Mouse (Mus musculus): Measurements from ENCODE around the gene Hoxa4. TPM values are rescaled to one million over a fixed set of nuclear protein-coding genes. Genes with fewer than 3 reads are reported as not detected.

Gene Hoxa4
- total and polyA plus RNA-seq, 3 experiments = 0.19 TPM; not detected in 2

GRCm38 (mm10) chr6:52223939-52224760 is 32.6 kb upstream of the Hoxa4 start:
- dilution Hi-C loops (cut with MboI; ENCODE audit: extremely low pct_ligation_motif_present, extremely low pct_unique_long_range_greater_than_20kb, low sequenced_read_pairs) (no loop called here), in situ Hi-C loops (cut with MboI; ENCODE audit: low pct_ligation_motif_present, low pct_unique_long_range_greater_than_20kb, low sequenced_read_pairs) (loop anchor here (10.0 to 25.0 kb wide), 3 partner anchors 212 to 1009 kb away; partner anchors contain the start of gene Skap2)
- Histone ChIP-seq H3K27ac (ENCODE audit: insufficient read depth, low read depth) (no peak overlapping the region), H3K79me2 (replicated peaks; ENCODE audit: control insufficient read depth, extremely low read depth, insufficient read depth, poor library complexity, severe bottlenecking) (no peaks in the 10 kb centered on the region), H3K27me3 (replicated peaks) (no peaks in the 10 kb centered on the region), H3K36me3 (replicated peaks in 1 of 2; ENCODE audit: control insufficient read depth in 1 of 2, insufficient read depth in 1 of 2, low read length in 1 of 2) (peaks cover 0 to 12% of the 10 kb centered on the region in 2 experiments), H3K4me2 (ENCODE audit: insufficient read depth, low read depth, poor library complexity, severe bottlenecking) (no peak overlapping the region), H3K9me3 (replicated peaks; ENCODE audit: low read length) (peaks cover 10% of the 10 kb centered on the region), H3K4me1 (ENCODE audit: control insufficient read depth in 1 of 2, insufficient read depth in 2 of 2) (peaks cover 0 to 13% of the 10 kb centered on the region in 2 experiments; a peak in 2 of 4 replicates), H3K4me3 (replicated peaks in 1 of 3; ENCODE audit: low read depth in 2 of 3, low read length in 2 of 3, poor library complexity in 1 of 3) (no peak overlapping the region), H3K9ac (ENCODE audit: insufficient read depth, low read depth) (no peak overlapping the region)
- no peak for DNase-seq (ENCODE audit: extremely low read depth)
- TF ChIP-seq ZKSCAN1 (IDR thresholded peaks at IDR 0.05; ENCODE audit: borderline replicate concordance, low read depth, low read length) (no peak), MAX (IDR thresholded peaks at IDR 0.05; ENCODE audit: low read length) (no peak), RAD21 (IDR thresholded peaks at IDR 0.05; ENCODE audit: low read depth, low read length) (no peak), PAX5 (IDR thresholded peaks at IDR 0.05; ENCODE audit: low read length) (no peak), TBP (conservative IDR thresholded peaks at IDR 0.05; ENCODE audit: low read depth, low read length) (no peak), KAT2A (IDR thresholded peaks at IDR 0.05; ENCODE audit: insufficient replicate concordance, low read length) (no peak), NELFE (IDR thresholded peaks at IDR 0.05; ENCODE audit: low read depth, low read length) (no peak), E2F4 (IDR thresholded peaks at IDR 0.05; ENCODE audit: insufficient replicate concordance, low read depth, low read length) (no peak), EP300 (IDR thresholded peaks at IDR 0.05; ENCODE audit: low read length) (no peak), POLR2AphosphoS2 (IDR thresholded peaks at IDR 0.05; ENCODE audit: low read depth, low read length) (no peak), UBTF (IDR thresholded peaks at IDR 0.05; ENCODE audit: low read depth, low read length) (no peak), ZMIZ1 (IDR thresholded peaks at IDR 0.05; ENCODE audit: low read depth, low read length) (no peak), ZC3H11A (IDR thresholded peaks at IDR 0.05; ENCODE audit: low read depth, low read length) (no peak), MYC (IDR thresholded peaks at IDR 0.05; ENCODE audit: low read depth, low read length) (no peak), POLR2A (IDR thresholded peaks at IDR 0.05; ENCODE audit: low read depth, low read length) (no peak), MEF2A (IDR thresholded peaks at IDR 0.05; ENCODE audit: borderline replicate concordance, low read depth, low read length) (no peak), SMC3 (IDR thresholded peaks at IDR 0.05; ENCODE audit: low read depth, low read length) (no peak), CHD2 (IDR thresholded peaks at IDR 0.05; ENCODE audit: low read length) (no peak), MXI1 (IDR thresholded peaks at IDR 0.05; ENCODE audit: low read depth, low read length) (no peak), HCFC1 (IDR thresholded peaks at IDR 0.05; ENCODE audit: low read depth, low read length) (no peak)

- dilution Hi-C loops (cut with MboI; ENCODE audit: extremely low pct_ligation_motif_present, extremely low pct_unique_long_range_greater_than_20kb, low sequenced_read_pairs) = no loop called here
- H3K27me3 ChIP-seq (replicated peaks) = no peaks in the 10 kb centered on the region
- no peak overlapping the region for H3K27ac ChIP-seq (ENCODE audit: insufficient read depth, low read depth)
- H3K79me2 ChIP-seq (replicated peaks; ENCODE audit: control insufficient read depth, extremely low read depth, insufficient read depth, poor library complexity, severe bottlenecking) = no peaks in the 10 kb centered on the region
- peaks cover 0 to 6% of the 10 kb centered on the region in 2 experiments for H3K36me3 ChIP-seq (replicated peaks in 1 of 2; ENCODE audit: control insufficient read depth in 1 of 2, insufficient read depth in 1 of 2, low read length in 1 of 2)
- H3K4me1 ChIP-seq (ENCODE audit: control insufficient read depth in 1 of 2, insufficient read depth in 2 of 2) = peaks cover 0 to 13% of the 10 kb centered on the region in 2 experiments; a peak in 2 of 4 replicates
- H3K4me3 ChIP-seq (replicated peaks in 1 of 3; ENCODE audit: low read depth in 2 of 3, low read length in 2 of 3, poor library complexity in 1 of 3) = no peak overlapping the region
- H3K9me3 ChIP-seq (replicated peaks; ENCODE audit: low read length) = peaks cover 14% of the 10 kb centered on the region
- no peak for DNase-seq (ENCODE audit: extremely low read depth)
- no peak overlapping the region for H3K4me2 ChIP-seq (ENCODE audit: insufficient read depth, low read depth, poor library complexity, severe bottlenecking)
- in situ Hi-C loops (cut with MboI; ENCODE audit: low pct_ligation_motif_present, low pct_unique_long_range_greater_than_20kb, low sequenced_read_pairs) = loop anchor here (10.0 to 25.0 kb wide), 3 partner anchors 210 to 1008 kb away; partner anchors contain the start of gene Skap2
- TF ChIP-seq ZKSCAN1 (IDR thresholded peaks at IDR 0.05; ENCODE audit: borderline replicate concordance, low read depth, low read length) (no peak), ELF1 (IDR thresholded peaks at IDR 0.05; ENCODE audit: low read depth, low read length) (no peak), MYC (IDR thresholded peaks at IDR 0.05; ENCODE audit: low read depth, low read length) (no peak), POLR2AphosphoS2 (IDR thresholded peaks at IDR 0.05; ENCODE audit: low read depth, low read length) (no peak), MAX (IDR thresholded peaks at IDR 0.05; ENCODE audit: low read length) (no peak), KAT2A (IDR thresholded peaks at IDR 0.05; ENCODE audit: insufficient replicate concordance, low read length) (no peak), JUND (conservative IDR thresholded peaks at IDR 0.05; ENCODE audit: low read depth, low read length) (no peak), MAZ (IDR thresholded peaks at IDR 0.05; ENCODE audit: low read depth, low read length) (no peak), BHLHE40 (IDR thresholded peaks at IDR 0.05; ENCODE audit: low read depth, low read length) (no peak), EP300 (IDR thresholded peaks at IDR 0.05; ENCODE audit: low read length) (no peak), ETS1 (conservative IDR thresholded peaks at IDR 0.05; ENCODE audit: low read depth, low read length) (no peak), UBTF (IDR thresholded peaks at IDR 0.05; ENCODE audit: low read depth, low read length) (no peak), IRF4 (IDR thresholded peaks at IDR 0.05; ENCODE audit: low read depth, low read length) (no peak), MAFK (IDR thresholded peaks at IDR 0.05; ENCODE audit: insufficient replicate concordance, low read length) (no peak), RAD21 (IDR thresholded peaks at IDR 0.05; ENCODE audit: low read depth, low read length) (no peak), MXI1 (IDR thresholded peaks at IDR 0.05; ENCODE audit: low read depth, low read length) (no peak), NELFE (IDR thresholded peaks at IDR 0.05; ENCODE audit: low read depth, low read length) (no peak), SMC3 (IDR thresholded peaks at IDR 0.05; ENCODE audit: low read depth, low read length) (no peak)
- H3K9ac ChIP-seq (ENCODE audit: insufficient read depth, low read depth) = no peak overlapping the region
Measured at GRCm38 (mm10) chr6:52222729-52223128, 31.2 kb upstream of the Hoxa4 start.

Data from CH12.LX (cell line).